Mouse (Mus musculus): ENCODE results near the gene Dtx3. TPM values are rescaled to one million over a fixed set of nuclear protein-coding genes. Genes with fewer than 3 reads are reported as not detected.
"Not testable (repeated sequence)": the region's sequence is repeated elsewhere in the genome, so short reads cannot be mapped to it uniquely, and the experiment has no call there.

The Dtx3 gene
- polyA plus RNA-seq, 1 experiment from 2014 or later: 15.1 TPM

- H3K27ac ChIP-seq: no peak overlapping the region
- H3K79me2 ChIP-seq (ENCODE audit: inconsistent target): no peaks in the 10 kb centered on the region
- H3K36me3 ChIP-seq (ENCODE audit: inconsistent target): peaks cover 28% of the 10 kb centered on the region
- WGBS (ENCODE audit: missing documents): 90% methylated on average over 8 of the region's 8 CpGs
- no peak overlapping the region for H3K4me3 ChIP-seq (ENCODE audit: inconsistent target)
Observed at GRCm38 (mm10) chr10:127197104-127197503, 1.6 kb upstream of the Dtx3 start.

- no peak overlapping the region for H3K27ac ChIP-seq
- 86% methylated on average over 4 of the region's 5 CpGs for WGBS (ENCODE audit: missing documents)
- peaks cover 28% of the 10 kb centered on the region for H3K36me3 ChIP-seq (ENCODE audit: inconsistent target)
- H3K79me2 ChIP-seq (ENCODE audit: inconsistent target): no peaks in the 10 kb centered on the region
- H3K4me3 ChIP-seq (ENCODE audit: inconsistent target): no peak overlapping the region
Observed at GRCm38 (mm10) chr10:127196392-127196791, 864 bp upstream of the Dtx3 start.

- peak overlapping the region; percentile 66 for H3K4me3 ChIP-seq (ENCODE audit: inconsistent target)
- no peaks in the 10 kb centered on the region for H3K79me2 ChIP-seq (ENCODE audit: inconsistent target)
- H3K36me3 ChIP-seq (ENCODE audit: inconsistent target): peaks cover 13% of the 10 kb centered on the region; the same call in 1 of the 2 replicates
- H3K27ac ChIP-seq: peak overlapping the region; percentile 37
- 2% methylated on average over 22 of the region's 22 CpGs for WGBS (ENCODE audit: missing documents)
Observed at GRCm38 (mm10) chr10:127194428-127195327, 850 bp downstream of the Dtx3 start.

GRCm38 (mm10) chr10:127193011-127193410 lies 2.5 kb downstream of the Dtx3 start:
- Histone ChIP-seq H3K4me3 (ENCODE audit: inconsistent target) (no peak overlapping the region), H3K36me3 (ENCODE audit: inconsistent target) (no peaks in the 10 kb centered on the region), H3K79me2 (ENCODE audit: inconsistent target) (no peaks in the 10 kb centered on the region), H3K27ac (no peak overlapping the region)
- WGBS (ENCODE audit: missing documents): 90% methylated on average over 8 of the region's 9 CpGs

- WGBS (ENCODE audit: missing documents): 100% methylated on average over 1 of the region's 1 CpGs
- H3K27ac ChIP-seq; H3K79me2 ChIP-seq (ENCODE audit: inconsistent target); H3K4me3 ChIP-seq (ENCODE audit: inconsistent target); H3K36me3 ChIP-seq (ENCODE audit: inconsistent target): not testable (repeated sequence)
Observed at GRCm38 (mm10) chr10:127192057-127192328, 3.5 kb downstream of the Dtx3 start.

- H3K36me3 ChIP-seq (ENCODE audit: inconsistent target): no peaks in the 10 kb centered on the region
- WGBS (ENCODE audit: missing documents): 93% methylated on average over 19 of the region's 19 CpGs
- no peaks in the 10 kb centered on the region for H3K79me2 ChIP-seq (ENCODE audit: inconsistent target)
- no peak overlapping the region for H3K4me3 ChIP-seq (ENCODE audit: inconsistent target)
- no peak overlapping the region for H3K27ac ChIP-seq
Observed at GRCm38 (mm10) chr10:127191191-127192056, 4.1 kb downstream of the Dtx3 start.

- H3K79me2 ChIP-seq (ENCODE audit: inconsistent target): no peaks in the 10 kb centered on the region
- H3K36me3 ChIP-seq (ENCODE audit: inconsistent target): no peaks in the 10 kb centered on the region
- H3K4me3 ChIP-seq (ENCODE audit: inconsistent target): no peak overlapping the region
- 94% methylated on average over 14 of the region's 14 CpGs for WGBS (ENCODE audit: missing documents)
- H3K27ac ChIP-seq: no peak overlapping the region
Observed at GRCm38 (mm10) chr10:127190398-127191190, 4.9 kb downstream of the Dtx3 start.

- Histone ChIP-seq H3K27ac (no peak within 1 kb of the TSS), H3K79me2 (ENCODE audit: inconsistent target) (no peaks in the 10 kb centered on the region), H3K4me3 (ENCODE audit: inconsistent target) (no peak within 1 kb of the TSS), H3K36me3 (ENCODE audit: inconsistent target) (no peaks in the 10 kb centered on the region)
- WGBS (ENCODE audit: missing documents): 19% methylated on average over 35 of the region's 35 CpGs
Observed at GRCm38 (mm10) chr10:127189651-127190381, 5.7 kb downstream of the Dtx3 start, which contains the start of gene Arhgef25. TSS of gene Arhgef25 (minus strand) at chr10:127190083.

- WGBS (ENCODE audit: missing documents): 3% methylated on average over 25 of the region's 26 CpGs
- Histone ChIP-seq H3K36me3 (ENCODE audit: inconsistent target) (no peaks in the 10 kb centered on the region), H3K79me2 (ENCODE audit: inconsistent target) (no peaks in the 10 kb centered on the region), H3K4me3 (ENCODE audit: inconsistent target) (no peak overlapping the region), H3K27ac (no peak overlapping the region)
Observed at GRCm38 (mm10) chr10:127189116-127189650, 6.3 kb downstream of the Dtx3 start.

- Histone ChIP-seq H3K27ac (no peak overlapping the region), H3K4me3 (ENCODE audit: inconsistent target) (no peak overlapping the region)
- WGBS (ENCODE audit: missing documents): 1% methylated on average over 44 of the region's 46 CpGs
Observed at GRCm38 (mm10) chr10:127188465-127189115, 6.9 kb downstream of the Dtx3 start.

GRCm38 (mm10) chr10:127188079-127188453 lies 7.5 kb downstream of the Dtx3 start:
- H3K36me3 ChIP-seq (ENCODE audit: inconsistent target): no peaks in the 10 kb centered on the region
- H3K4me3 ChIP-seq (ENCODE audit: inconsistent target): no peak overlapping the region
- H3K79me2 ChIP-seq (ENCODE audit: inconsistent target): no peaks in the 10 kb centered on the region
- 2% methylated on average over 11 of the region's 21 CpGs for WGBS (ENCODE audit: missing documents)
- no peak overlapping the region for H3K27ac ChIP-seq

More at GRCm38 (mm10) chr10:127188465-127189115, 6.9 kb downstream of the Dtx3 start:
- Histone ChIP-seq H3K36me3 (ENCODE audit: inconsistent target) (no peaks in the 10 kb centered on the region), H3K79me2 (ENCODE audit: inconsistent target) (no peaks in the 10 kb centered on the region)

GRCm38 (mm10) chr10:127187371-127188078 lies 8.0 kb downstream of the Dtx3 start:
- Histone ChIP-seq H3K27ac (no peak overlapping the region), H3K36me3 (ENCODE audit: inconsistent target) (no peaks in the 10 kb centered on the region), H3K4me3 (ENCODE audit: inconsistent target) (no peak overlapping the region), H3K79me2 (ENCODE audit: inconsistent target) (no peaks in the 10 kb centered on the region)
- WGBS (ENCODE audit: missing documents): 79% methylated on average over 10 of the region's 10 CpGs

GRCm38 (mm10) chr10:127186451-127186850 lies 9.1 kb downstream of the Dtx3 start:
- Histone ChIP-seq H3K79me2 (ENCODE audit: inconsistent target) (no peaks in the 10 kb centered on the region), H3K27ac (no peak overlapping the region), H3K36me3 (ENCODE audit: inconsistent target) (no peaks in the 10 kb centered on the region), H3K4me3 (ENCODE audit: inconsistent target) (no peak overlapping the region)
- WGBS (ENCODE audit: missing documents): 100% methylated on average over 1 of the region's 1 CpGs

Measured in macrophage (primary cell).